Mouse (Mus musculus) C2C12 (cell line): ENCODE data around the gene Cacna2d3. TPM values are rescaled to one million over a fixed set of nuclear protein-coding genes. Genes with fewer than 3 reads are reported as not detected.

Source experiments
- H3K27me3 ChIP-seq: one replicate; pipeline ENCODE4 v1.6.1; 2011; ENCODE audit not compliant: control insufficient read depth, insufficient read depth, insufficient read length
- H3K36me3 ChIP-seq: one replicate; pipeline ENCODE4 v1.6.1; 2011; ENCODE audit not compliant: control insufficient read depth, insufficient read depth
- H3K4me3 ChIP-seq: one replicate; pipeline ENCODE4 v1.5.1; 2011; ENCODE audit warnings: mild to moderate bottlenecking, control low read depth; ENCODE audit not compliant: poor library complexity, insufficient read depth, severe bottlenecking
- H3K79me2 ChIP-seq: one replicate; pipeline ENCODE4 v1.6.1; 2011; ENCODE audit not compliant: control insufficient read depth, insufficient read depth
- H3K79me3 ChIP-seq: one replicate; pipeline ENCODE4 v1.6.1; 2011; ENCODE audit warnings: low read depth, control low read depth
- H3ac ChIP-seq: one replicate; pipeline ENCODE3; 2011; ENCODE audit warnings: low read depth; ENCODE audit not compliant: control insufficient read depth, insufficient read length
- CEBPB ChIP-seq: IDR thresholded peaks from one replicate; pipeline ENCODE4 v1.6.1; 2011; ENCODE audit warnings: low read depth, mild to moderate bottlenecking, control low read depth, moderate library complexity
- CTCF ChIP-seq: IDR thresholded peaks from one replicate; pipeline ENCODE4 v1.5.1; 2011; ENCODE audit not compliant: control insufficient read depth, insufficient read depth, insufficient read length
- FOSL1 ChIP-seq: IDR thresholded peaks from one replicate; pipeline ENCODE4 v1.8.0; 2011; ENCODE audit warnings: mild to moderate bottlenecking, low read length; ENCODE audit not compliant: poor library complexity, insufficient read depth, severe bottlenecking
- MAX ChIP-seq: IDR thresholded peaks from one replicate; pipeline ENCODE4 v1.6.1; 2011; ENCODE audit warnings: mild to moderate bottlenecking, control low read depth
- MYOD1 ChIP-seq: IDR thresholded peaks from one replicate; pipeline ENCODE4 v1.6.1; 2011; ENCODE audit warnings: low read depth; ENCODE audit not compliant: control insufficient read depth, insufficient read length
- MYOG ChIP-seq: IDR thresholded peaks from one replicate; pipeline ENCODE4 v1.6.1; 2011; ENCODE audit not compliant: control insufficient read depth, insufficient read length; ENCODE audit errors: extremely low read depth
- USF1 ChIP-seq: IDR thresholded peaks from one replicate; pipeline ENCODE4 v1.6.1; 2011; ENCODE audit warnings: low read depth, mild to moderate bottlenecking, control low read depth, moderate library complexity
- polyA plus RNA-seq: library from polyadenylated mRNA; unstranded; fragments of >200 nt; fragmentation: generic; extraction: Trizol; gene quantifications from one replicate; pipeline ENCODE4 v1.2.1, GENCODE M21; 2012; ENCODE audit warnings: missing spikeins

Cacna2d3 gene
- polyA plus RNA-seq, 1 experiment = not detected

- TF ChIP-seq MAX = no peak
- TF ChIP-seq MYOD1 = no peak
- TF ChIP-seq CTCF = no peak
- no peak for TF ChIP-seq MYOG
- no peak for TF ChIP-seq CEBPB
- TF ChIP-seq USF1 = no peak
- TF ChIP-seq FOSL1 = no peak
- Histone ChIP-seq H3K79me2 (no peaks in the 10 kb centered on the region), H3ac (no peak overlapping the region), H3K36me3 (no peaks in the 10 kb centered on the region), H3K27me3 (no peaks in the 10 kb centered on the region), H3K4me3 (no peak overlapping the region), H3K79me3 (no peaks in the 10 kb centered on the region)
Observed at GRCm38 (mm10) chr14:29707561-29708335, 13.9 kb downstream of the Cacna2d3 start.

GRCm38 (mm10) chr14:29702762-29703161 is 18.9 kb downstream of the Cacna2d3 start:
- no peaks in the 10 kb centered on the region for H3K79me3 ChIP-seq
- no peak overlapping the region for H3ac ChIP-seq
- no peak for TF ChIP-seq USF1

GRCm38 (mm10) chr14:29696131-29696530 is 25.5 kb downstream of the Cacna2d3 start:
- Histone ChIP-seq H3K79me3 (no peaks in the 10 kb centered on the region), H3K79me2 (no peaks in the 10 kb centered on the region), H3K4me3 (no peak overlapping the region), H3K27me3 (no peaks in the 10 kb centered on the region), H3K36me3 (no peaks in the 10 kb centered on the region), H3ac (no peak overlapping the region)
- no peak for TF ChIP-seq CEBPB
- no peak for TF ChIP-seq MAX
- TF ChIP-seq MYOD1 = no peak
- no peak for TF ChIP-seq MYOG
- no peak for TF ChIP-seq FOSL1
- no peak for TF ChIP-seq USF1
- no peak for TF ChIP-seq CTCF

More at GRCm38 (mm10) chr14:29702762-29703161, 18.9 kb downstream of the Cacna2d3 start:
- H3K79me2 ChIP-seq = no peaks in the 10 kb centered on the region
- H3K36me3 ChIP-seq = no peaks in the 10 kb centered on the region
- no peak overlapping the region for H3K4me3 ChIP-seq
- H3K27me3 ChIP-seq = no peaks in the 10 kb centered on the region

GRCm38 (mm10) chr14:29672436-29673050 is 49.1 kb downstream of the Cacna2d3 start:
- Histone ChIP-seq H3K79me2 (no peaks in the 10 kb centered on the region), H3K36me3 (no peaks in the 10 kb centered on the region)
- no peak for TF ChIP-seq MYOG
- no peak for TF ChIP-seq FOSL1
- no peak for TF ChIP-seq CTCF
- TF ChIP-seq MAX = no peak
- no peak for TF ChIP-seq USF1
- no peak for TF ChIP-seq MYOD1
- TF ChIP-seq CEBPB = no peak

GRCm38 (mm10) chr14:29669826-29670225 is 51.8 kb downstream of the Cacna2d3 start:
- Histone ChIP-seq H3K79me3 (no peaks in the 10 kb centered on the region), H3K36me3 (no peaks in the 10 kb centered on the region), H3K4me3 (no peak overlapping the region), H3ac (no peak overlapping the region), H3K27me3 (no peaks in the 10 kb centered on the region), H3K79me2 (no peaks in the 10 kb centered on the region)
- no peak for TF ChIP-seq FOSL1
- TF ChIP-seq MYOD1 = no peak
- TF ChIP-seq MAX = no peak
- no peak for TF ChIP-seq CEBPB

More at GRCm38 (mm10) chr14:29672436-29673050, 49.1 kb downstream of the Cacna2d3 start:
- no peaks in the 10 kb centered on the region for H3K27me3 ChIP-seq
- no peak overlapping the region for H3ac ChIP-seq
- no peak overlapping the region for H3K4me3 ChIP-seq
- H3K79me3 ChIP-seq = no peaks in the 10 kb centered on the region

GRCm38 (mm10) chr14:29657006-29657405 is 64.7 kb downstream of the Cacna2d3 start:
- TF ChIP-seq MAX (no peak), FOSL1 (no peak), CTCF (no peak), MYOD1 (no peak), MYOG (no peak)
- Histone ChIP-seq H3K79me2 (no peaks in the 10 kb centered on the region), H3K79me3 (no peaks in the 10 kb centered on the region), H3K4me3 (no peak overlapping the region), H3ac (no peak overlapping the region), H3K27me3 (no peaks in the 10 kb centered on the region), H3K36me3 (no peaks in the 10 kb centered on the region)
